Mouse (Mus musculus): ENCODE measurements at regions not wholly inside any gene's neighbourhood (a gene's known extent, or its start where the extent isn't known, plus 50 kb on each side); places are given as distances from the start of the nearest gene placed in this dataset.
"Not testable (repeated sequence)": the region's sequence is repeated elsewhere in the genome, so short reads cannot be mapped to it uniquely, and the experiment has no call there.

- no peak for ATAC-seq (ENCODE audit: low FRiP score, low TSS enrichment)
- no peaks in the 10 kb centered on the region for H3K9me3 ChIP-seq (ENCODE audit: control insufficient read depth, low read length)
- no peak overlapping the region for H3K4me3 ChIP-seq (replicated peaks; ENCODE audit: low read depth, low read length)
- no peak overlapping the region for H3K4me2 ChIP-seq (ENCODE audit: low read length)
- no peak overlapping the region for H3K27ac ChIP-seq (replicated peaks; ENCODE audit: low read depth, low read length)
- no peaks in the 10 kb centered on the region for H3K36me3 ChIP-seq (ENCODE audit: control insufficient read depth, insufficient read depth, low read length)
- H3K9ac ChIP-seq (replicated peaks; ENCODE audit: low read length) = no peak overlapping the region
- no peaks in the 10 kb centered on the region for H3K4me1 ChIP-seq (ENCODE audit: control insufficient read depth, insufficient read depth, low read length)
- peak; percentile 19 for DNase-seq
- H3K27me3 ChIP-seq (ENCODE audit: control insufficient read depth, insufficient read depth, low read length) = no peaks in the 10 kb centered on the region
- WGBS = 27% methylated on average over 2 of the region's 2 CpGs
Observed at GRCm38 (mm10) chr17:54753396-54753994, 454.7 kb upstream of the Slc5a7 start.

GRCm38 (mm10) chr17:54752917-54753316 is 454.1 kb upstream of the Slc5a7 start:
- ATAC-seq (ENCODE audit: low FRiP score, low TSS enrichment) = no peak

GRCm38 (mm10) chr17:54735836-54736235 is 437.0 kb upstream of the Slc5a7 start:
- WGBS = 82% methylated on average over 3 of the region's 3 CpGs
- Histone ChIP-seq H3K9me3 (ENCODE audit: control insufficient read depth, low read length) (no peaks in the 10 kb centered on the region), H3K36me3 (ENCODE audit: control insufficient read depth, insufficient read depth, low read length) (no peaks in the 10 kb centered on the region), H3K27ac (replicated peaks; ENCODE audit: low read depth, low read length) (no peak overlapping the region), H3K4me2 (ENCODE audit: low read length) (no peak overlapping the region), H3K27me3 (ENCODE audit: control insufficient read depth, insufficient read depth, low read length) (no peaks in the 10 kb centered on the region), H3K4me3 (replicated peaks; ENCODE audit: low read depth, low read length) (no peak overlapping the region), H3K4me1 (ENCODE audit: control insufficient read depth, insufficient read depth, low read length) (no peaks in the 10 kb centered on the region), H3K9ac (replicated peaks; ENCODE audit: low read length) (no peak overlapping the region)
- no peak for DNase-seq
- ATAC-seq (ENCODE audit: low FRiP score, low TSS enrichment) = no peak

More at GRCm38 (mm10) chr17:54752917-54753316, 454.1 kb upstream of the Slc5a7 start:
- Histone ChIP-seq H3K4me3 (replicated peaks; ENCODE audit: low read depth, low read length) (no peak overlapping the region), H3K4me1 (ENCODE audit: control insufficient read depth, insufficient read depth, low read length) (no peaks in the 10 kb centered on the region), H3K9ac (replicated peaks; ENCODE audit: low read length) (no peak overlapping the region), H3K9me3 (ENCODE audit: control insufficient read depth, low read length) (no peaks in the 10 kb centered on the region), H3K27ac (replicated peaks; ENCODE audit: low read depth, low read length) (no peak overlapping the region), H3K27me3 (ENCODE audit: control insufficient read depth, insufficient read depth, low read length) (no peaks in the 10 kb centered on the region), H3K36me3 (ENCODE audit: control insufficient read depth, insufficient read depth, low read length) (no peaks in the 10 kb centered on the region), H3K4me2 (ENCODE audit: low read length) (no peak overlapping the region)
- no peak for DNase-seq

- no peaks in the 10 kb centered on the region for H3K4me1 ChIP-seq (ENCODE audit: control insufficient read depth, insufficient read depth, low read length)
- no peak overlapping the region for H3K9ac ChIP-seq (replicated peaks; ENCODE audit: low read length)
- no peaks in the 10 kb centered on the region for H3K27me3 ChIP-seq (ENCODE audit: control insufficient read depth, insufficient read depth, low read length)
- H3K4me2 ChIP-seq (ENCODE audit: low read length) = no peak overlapping the region
- no peak overlapping the region for H3K27ac ChIP-seq (replicated peaks; ENCODE audit: low read depth, low read length)
- no peak overlapping the region for H3K4me3 ChIP-seq (replicated peaks; ENCODE audit: low read depth, low read length)
- DNase-seq (no peak), ATAC-seq (ENCODE audit: low FRiP score, low TSS enrichment) (no peak)
- H3K9me3 ChIP-seq (ENCODE audit: control insufficient read depth, low read length) = no peaks in the 10 kb centered on the region
- no peaks in the 10 kb centered on the region for H3K36me3 ChIP-seq (ENCODE audit: control insufficient read depth, insufficient read depth, low read length)
Observed at GRCm38 (mm10) chr17:54727660-54728059, 428.8 kb upstream of the Slc5a7 start.

GRCm38 (mm10) chr17:54726693-54727092 is 427.9 kb upstream of the Slc5a7 start:
- Histone ChIP-seq H3K36me3 (ENCODE audit: control insufficient read depth, insufficient read depth, low read length) (no peaks in the 10 kb centered on the region), H3K27me3 (ENCODE audit: control insufficient read depth, insufficient read depth, low read length) (no peaks in the 10 kb centered on the region), H3K9ac (replicated peaks; ENCODE audit: low read length) (no peak overlapping the region), H3K9me3 (ENCODE audit: control insufficient read depth, low read length) (no peaks in the 10 kb centered on the region), H3K4me1 (ENCODE audit: control insufficient read depth, insufficient read depth, low read length) (no peaks in the 10 kb centered on the region), H3K4me3 (replicated peaks; ENCODE audit: low read depth, low read length) (no peak overlapping the region), H3K4me2 (ENCODE audit: low read length) (no peak overlapping the region), H3K27ac (replicated peaks; ENCODE audit: low read depth, low read length) (no peak overlapping the region)
- DNase-seq (no peak), ATAC-seq (ENCODE audit: low FRiP score, low TSS enrichment) (no peak)
- 94% methylated on average over 2 of the region's 2 CpGs for WGBS

- 90% methylated on average over 1 of the region's 1 CpGs for WGBS
- H3K4me3 ChIP-seq (replicated peaks; ENCODE audit: low read depth, low read length) = no peak overlapping the region
- H3K27me3 ChIP-seq (ENCODE audit: control insufficient read depth, insufficient read depth, low read length) = no peaks in the 10 kb centered on the region
- H3K4me1 ChIP-seq (ENCODE audit: control insufficient read depth, insufficient read depth, low read length) = no peaks in the 10 kb centered on the region
- DNase-seq (no peak), ATAC-seq (ENCODE audit: low FRiP score, low TSS enrichment) (no peak)
- no peak overlapping the region for H3K9ac ChIP-seq (replicated peaks; ENCODE audit: low read length)
- no peak overlapping the region for H3K4me2 ChIP-seq (ENCODE audit: low read length)
- no peaks in the 10 kb centered on the region for H3K36me3 ChIP-seq (ENCODE audit: control insufficient read depth, insufficient read depth, low read length)
- no peak overlapping the region for H3K27ac ChIP-seq (replicated peaks; ENCODE audit: low read depth, low read length)
- H3K9me3 ChIP-seq (ENCODE audit: control insufficient read depth, low read length) = no peaks in the 10 kb centered on the region
Observed at GRCm38 (mm10) chr17:54713026-54713425, 414.2 kb upstream of the Slc5a7 start.

- not testable (repeated sequence) for H3K4me2 ChIP-seq (ENCODE audit: low read length); DNase-seq; H3K4me1 ChIP-seq (ENCODE audit: control insufficient read depth, insufficient read depth, low read length)
Observed at GRCm38 (mm10) chr17:54707811-54708210, 409.0 kb upstream of the Slc5a7 start.

GRCm38 (mm10) chr17:54701346-54702108 is 402.7 kb upstream of the Slc5a7 start:
- Histone ChIP-seq H3K36me3 (ENCODE audit: control insufficient read depth, insufficient read depth, low read length) (no peaks in the 10 kb centered on the region), H3K4me3 (replicated peaks; ENCODE audit: low read depth, low read length) (no peak overlapping the region), H3K4me1 (ENCODE audit: control insufficient read depth, insufficient read depth, low read length) (no peaks in the 10 kb centered on the region; the same call in 1 of the 2 replicates), H3K27me3 (ENCODE audit: control insufficient read depth, insufficient read depth, low read length) (no peaks in the 10 kb centered on the region), H3K9me3 (ENCODE audit: control insufficient read depth, low read length) (no peaks in the 10 kb centered on the region), H3K9ac (replicated peaks; ENCODE audit: low read length) (no peak overlapping the region), H3K27ac (replicated peaks; ENCODE audit: low read depth, low read length) (no peak overlapping the region), H3K4me2 (ENCODE audit: low read length) (peak overlapping the region; percentile 1; the same call in 1 of the 2 replicates)
- DNase-seq = peak; percentile 58
- WGBS = 14% methylated on average over 6 of the region's 6 CpGs
- peak; percentile 62; the same call in 1 of the 2 replicates for ATAC-seq (ENCODE audit: low FRiP score, low TSS enrichment)

More at GRCm38 (mm10) chr17:54707811-54708210, 409.0 kb upstream of the Slc5a7 start:
- H3K27ac ChIP-seq (replicated peaks; ENCODE audit: low read depth, low read length); H3K27me3 ChIP-seq (ENCODE audit: control insufficient read depth, insufficient read depth, low read length); H3K9me3 ChIP-seq (ENCODE audit: control insufficient read depth, low read length); H3K36me3 ChIP-seq (ENCODE audit: control insufficient read depth, insufficient read depth, low read length); H3K4me3 ChIP-seq (replicated peaks; ENCODE audit: low read depth, low read length); ATAC-seq (ENCODE audit: low FRiP score, low TSS enrichment); H3K9ac ChIP-seq (replicated peaks; ENCODE audit: low read length): not testable (repeated sequence)

- H3K27ac ChIP-seq (replicated peaks; ENCODE audit: low read depth, low read length) = no peak overlapping the region
- H3K27me3 ChIP-seq (ENCODE audit: control insufficient read depth, insufficient read depth, low read length) = no peaks in the 10 kb centered on the region
- no peak for ATAC-seq (ENCODE audit: low FRiP score, low TSS enrichment)
- no peaks in the 10 kb centered on the region for H3K4me1 ChIP-seq (ENCODE audit: control insufficient read depth, insufficient read depth, low read length)
- H3K36me3 ChIP-seq (ENCODE audit: control insufficient read depth, insufficient read depth, low read length) = no peaks in the 10 kb centered on the region
- H3K9ac ChIP-seq (replicated peaks; ENCODE audit: low read length) = no peak overlapping the region
- no peak for DNase-seq
- H3K4me2 ChIP-seq (ENCODE audit: low read length) = no peak overlapping the region
- H3K4me3 ChIP-seq (replicated peaks; ENCODE audit: low read depth, low read length) = no peak overlapping the region
- H3K9me3 ChIP-seq (ENCODE audit: control insufficient read depth, low read length) = no peaks in the 10 kb centered on the region
Observed at GRCm38 (mm10) chr17:54694637-54695036, 395.8 kb upstream of the Slc5a7 start.

Data from midbrain, embryonic 14.5 days (tissue).